Mouse (Mus musculus) myocyte (in vitro differentiated cells): ENCODE results near the gene Atp4b.

Experiments
- E2F4 ChIP-seq: IDR thresholded peaks from one replicate; pipeline ENCODE4 v1.6.1; 2011; ENCODE audit warnings: mild to moderate bottlenecking, control low read depth, moderate library complexity; ENCODE audit not compliant: insufficient read depth
- MAX ChIP-seq: IDR thresholded peaks from one replicate; pipeline ENCODE4 v1.6.1; 2011; ENCODE audit warnings: low read depth, mild to moderate bottlenecking, control low read depth
- MYOD1 ChIP-seq, 3 experiments: IDR thresholded peaks; one replicate each; pipeline ENCODE4 v1.6.1; 2011; ENCODE audit warnings: control low read depth in 2 of 3, low read depth in 2 of 3, mild to moderate bottlenecking in 2 of 3, moderate library complexity in 1 of 3; ENCODE audit not compliant: insufficient read length in 2 of 3, control insufficient read depth in 1 of 3
- MYOG ChIP-seq, 3 experiments: IDR thresholded peaks; one replicate each; pipeline ENCODE4 v1.6.1; 2011; ENCODE audit warnings: control low read depth in 2 of 3, low read depth in 2 of 3, mild to moderate bottlenecking in 2 of 3; ENCODE audit not compliant: insufficient read length in 2 of 3, control insufficient read depth in 1 of 3, insufficient read depth in 1 of 3
- POLR2A ChIP-seq: IDR thresholded peaks from one replicate; pipeline ENCODE4 v1.6.1; 2011; ENCODE audit warnings: low read depth, mild to moderate bottlenecking, control low read depth, moderate library complexity; ENCODE audit not compliant: insufficient read length
- POLR2AphosphoS2 ChIP-seq: IDR thresholded peaks from one replicate; pipeline ENCODE4 v1.6.1; 2011; ENCODE audit warnings: low read depth, control low read depth; ENCODE audit not compliant: insufficient read length
- REST ChIP-seq: IDR thresholded peaks from one replicate; pipeline ENCODE4 v1.6.1; 2011; ENCODE audit warnings: mild to moderate bottlenecking, control low read depth, moderate library complexity; ENCODE audit not compliant: insufficient read depth, insufficient read length
- SRF ChIP-seq: IDR thresholded peaks from one replicate; pipeline ENCODE4 v1.6.1; 2011; ENCODE audit warnings: low read depth; ENCODE audit not compliant: control insufficient read depth, insufficient read length
- TCF12 ChIP-seq: IDR thresholded peaks from one replicate; pipeline ENCODE4 v1.6.1; 2011; ENCODE audit warnings: mild to moderate bottlenecking, control low read depth; ENCODE audit not compliant: poor library complexity, insufficient read depth, severe bottlenecking
- USF1 ChIP-seq: IDR thresholded peaks from one replicate; pipeline ENCODE4 v1.6.1; 2011; ENCODE audit warnings: low read depth, mild to moderate bottlenecking, control low read depth, moderate library complexity

GRCm38 (mm10) chr8:13430412-13430811, 33.8 kb upstream of the Atp4b start:
- TF ChIP-seq POLR2A, result no peak
- TF ChIP-seq USF1, result no peak
- no peak for TF ChIP-seq MAX
- TF ChIP-seq REST, result no peak
- TF ChIP-seq POLR2AphosphoS2, result no peak
- TF ChIP-seq E2F4, result no peak
- TF ChIP-seq MYOD1 (IDR thresholded peaks at IDR 0.05; ENCODE audit: control insufficient read depth in 1 of 3, insufficient read length in 2 of 3, low read depth in 2 of 3), result no peak
- TF ChIP-seq TCF12, result no peak
- TF ChIP-seq SRF, result no peak
- no peak for TF ChIP-seq MYOG (IDR thresholded peaks at IDR 0.05; ENCODE audit: control insufficient read depth in 1 of 3, insufficient read depth in 1 of 3, insufficient read length in 2 of 3, low read depth in 2 of 3)
